Mouse (Mus musculus) erythroblast, embryonic 14.5 days (primary cell): ENCODE data around the gene Vmn1r42.

Experiments
- GATA1 ChIP-seq: IDR thresholded peaks from 2 replicates; pipeline ENCODE4 v1.6.1; 2012; ENCODE audit warnings: low read length, inconsistent platforms, mixed read lengths
- TAL1 ChIP-seq: IDR thresholded peaks from 3 replicates; pipeline ENCODE4 v1.6.1; 2012; ENCODE audit warnings: low read length, inconsistent platforms, mixed read lengths

- no peak for TF ChIP-seq TAL1
- TF ChIP-seq GATA1, result no peak
Measured at GRCm38 (mm10) chr6:89867276-89867675, 8.9 kb downstream of the Vmn1r42 start.
